Mouse (Mus musculus) urinary bladder, postnatal 4 days (tissue): ENCODE data around the gene Nectin1.

Experiments
- DNase-seq, 2 experiments: peaks; one replicate each; pipeline ENCODE4 v3.0.0; 2021 to 2022; ENCODE audit warnings: low spot score in 2 of 2

The Nectin1 gene

GRCm38 (mm10) chr9:43761181-43761820 lies 17.5 kb downstream of the Nectin1 start:
- no peak for DNase-seq

GRCm38 (mm10) chr9:43761941-43762340 lies 18.2 kb downstream of the Nectin1 start:
- DNase-seq: no peak

- DNase-seq: no peak
Observed at GRCm38 (mm10) chr9:43765419-43766179, 21.8 kb downstream of the Nectin1 start.

DNA sequence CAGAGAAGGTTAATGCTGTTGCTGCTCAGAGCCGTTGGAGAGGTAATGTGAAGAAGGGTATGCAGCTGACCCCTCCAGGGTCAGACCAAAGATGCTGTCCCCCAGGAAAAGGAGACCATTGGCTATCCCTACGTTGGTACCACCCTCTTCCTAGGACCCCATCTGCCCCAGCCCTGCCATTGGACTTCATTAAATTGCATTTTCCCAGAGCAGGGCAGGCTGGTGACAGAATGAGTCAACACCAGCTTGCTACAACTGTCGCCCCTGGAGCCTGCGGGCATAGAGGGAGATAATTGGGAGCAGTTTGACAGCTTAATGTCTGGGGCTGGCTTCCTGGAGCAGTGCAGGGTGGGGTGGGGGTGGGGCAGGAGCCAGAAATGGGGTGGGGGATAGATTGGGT lies 25.0 kb downstream of the Nectin1 start:
- no peak for DNase-seq

GRCm38 (mm10) chr9:43769228-43769627 lies 25.4 kb downstream of the Nectin1 start:
- no peak for DNase-seq

DNA sequence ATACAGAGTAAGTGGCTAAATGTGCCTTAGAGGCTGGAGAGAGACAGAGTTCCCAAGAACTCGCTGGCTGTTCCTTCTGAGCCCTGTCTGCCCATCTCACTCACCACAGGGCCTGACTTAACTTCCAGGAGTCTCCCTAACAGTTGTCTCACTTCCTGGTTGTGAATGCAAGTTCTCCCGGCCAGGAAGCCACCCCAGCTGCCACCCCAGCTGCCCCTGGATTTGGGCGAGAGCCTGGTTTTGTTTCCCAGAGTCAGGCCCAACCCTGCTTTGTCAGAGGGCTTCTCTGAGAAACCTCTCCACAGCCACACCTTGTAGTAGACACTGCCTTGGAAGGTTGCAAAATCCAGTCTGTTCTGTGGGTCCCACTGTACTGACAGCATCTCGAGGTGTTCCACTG lies 26.2 kb downstream of the Nectin1 start:
- DNase-seq: no peak

DNA sequence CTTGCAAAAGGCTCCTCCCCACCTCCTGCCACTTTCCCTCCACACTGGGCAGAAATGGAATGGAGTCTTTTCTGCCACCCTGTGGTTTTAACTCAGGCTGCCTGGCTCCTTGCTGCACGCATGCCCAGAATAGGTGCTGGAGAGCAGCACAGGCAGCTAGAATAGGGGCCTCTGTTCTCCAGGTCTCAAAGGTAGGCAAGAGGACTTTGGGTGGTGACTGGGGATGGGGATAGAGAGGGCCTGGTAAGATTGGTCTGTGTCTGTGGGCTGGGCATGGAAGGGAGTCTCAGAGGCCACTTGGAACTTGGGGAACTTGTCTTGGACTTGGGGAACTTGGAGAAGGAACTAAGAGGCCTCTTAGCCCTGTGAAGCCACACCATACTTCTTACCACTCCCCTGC lies 27.3 kb downstream of the Nectin1 start:
- DNase-seq: no peak

DNA sequence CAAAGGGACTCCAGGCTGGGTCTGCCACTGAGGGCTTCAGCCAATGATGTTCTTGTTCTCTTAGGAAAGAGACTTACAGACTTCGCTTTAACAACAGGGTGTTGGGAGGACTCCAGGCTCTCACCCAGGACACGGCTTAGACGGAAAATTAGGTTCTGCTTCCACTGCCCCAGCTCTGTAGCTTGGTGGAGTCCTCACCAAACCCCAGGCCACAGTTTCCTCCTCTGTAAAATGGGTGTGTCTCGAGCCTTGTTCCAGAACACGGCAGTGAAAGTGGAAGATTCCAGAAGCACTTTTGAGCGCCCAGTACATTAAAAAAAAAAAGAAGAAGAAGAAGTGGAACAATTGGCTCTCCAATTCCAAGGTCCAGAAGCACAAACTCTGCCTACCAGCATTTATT lies 28.7 kb downstream of the Nectin1 start:
- DNase-seq: no peak

GRCm38 (mm10) chr9:43773521-43773920 lies 29.7 kb downstream of the Nectin1 start:
- peak in 1 of 2 experiments; percentile 62 for DNase-seq

- DNase-seq: no peak
Observed at GRCm38 (mm10) chr9:43774427-43774826, 30.6 kb downstream of the Nectin1 start.

DNA sequence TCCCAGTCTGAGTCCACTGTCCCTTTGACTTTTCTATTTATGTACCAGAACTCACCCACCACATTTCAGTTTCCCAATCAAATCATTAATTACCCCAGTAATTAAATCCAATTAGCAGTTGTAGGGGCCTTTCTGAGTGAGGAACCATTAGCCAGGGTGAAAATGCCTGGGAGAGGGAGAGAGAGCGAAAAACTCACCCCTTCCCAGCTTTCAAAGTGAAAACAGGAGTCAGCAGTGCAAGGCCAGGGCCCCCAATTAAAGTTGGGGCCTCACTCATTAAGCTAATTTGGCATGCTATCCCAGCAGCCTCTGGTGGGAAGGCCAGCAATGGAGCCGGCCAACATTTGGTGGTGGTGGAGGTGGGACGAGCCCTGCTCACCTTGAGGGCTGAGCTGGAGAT lies 32.4 kb downstream of the Nectin1 start:
- no peak for DNase-seq

DNA sequence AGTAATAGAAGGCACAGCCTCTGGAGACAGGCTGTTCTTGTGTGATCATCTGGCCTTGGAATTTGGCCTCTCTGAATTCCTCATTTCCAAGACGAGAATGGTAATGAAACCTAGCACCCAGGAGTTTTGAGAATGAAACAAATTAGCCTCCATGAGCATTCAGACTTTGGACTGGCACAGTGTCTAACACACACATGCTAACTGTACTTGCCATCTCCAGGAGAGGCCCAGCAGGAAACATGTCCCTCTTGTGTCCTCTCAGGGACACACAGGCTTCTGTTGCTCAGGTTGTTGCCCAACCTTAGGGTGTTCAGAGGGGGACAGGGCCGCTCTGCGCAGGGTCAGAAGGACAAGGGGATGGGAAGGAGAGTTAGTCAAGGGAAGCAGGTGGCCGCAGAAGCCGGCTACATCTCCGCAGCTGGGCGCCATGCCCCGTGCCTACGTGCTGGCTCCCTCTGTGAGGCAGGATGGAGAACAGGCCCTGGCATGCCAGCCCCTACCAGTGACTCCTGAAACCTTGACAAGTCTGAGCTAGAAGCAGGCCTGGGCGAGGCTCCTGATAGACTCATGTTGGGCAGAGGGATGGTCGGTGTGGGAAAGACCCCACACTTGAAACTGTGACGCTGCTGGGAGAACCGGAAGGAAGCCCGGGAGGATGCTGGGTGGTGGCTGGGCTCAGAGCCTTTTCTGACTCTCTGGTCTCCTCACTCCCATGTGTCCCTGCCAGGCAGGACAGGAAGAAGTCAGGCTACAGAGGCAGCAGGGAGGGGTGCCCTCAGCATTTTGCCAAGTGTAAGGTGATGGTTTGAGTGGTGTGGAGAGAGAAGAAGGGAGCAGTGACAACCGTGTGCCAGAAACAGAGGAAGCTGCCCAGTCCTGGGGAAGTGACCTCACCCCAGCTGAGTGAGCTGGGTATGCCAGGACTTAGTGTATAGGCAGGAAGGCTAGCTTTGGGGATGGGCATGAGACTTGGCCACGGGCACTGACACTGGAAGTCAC lies 33.9 kb downstream of the Nectin1 start:
- DNase-seq: peak in 1 of 2 experiments; percentile 62

DNA sequence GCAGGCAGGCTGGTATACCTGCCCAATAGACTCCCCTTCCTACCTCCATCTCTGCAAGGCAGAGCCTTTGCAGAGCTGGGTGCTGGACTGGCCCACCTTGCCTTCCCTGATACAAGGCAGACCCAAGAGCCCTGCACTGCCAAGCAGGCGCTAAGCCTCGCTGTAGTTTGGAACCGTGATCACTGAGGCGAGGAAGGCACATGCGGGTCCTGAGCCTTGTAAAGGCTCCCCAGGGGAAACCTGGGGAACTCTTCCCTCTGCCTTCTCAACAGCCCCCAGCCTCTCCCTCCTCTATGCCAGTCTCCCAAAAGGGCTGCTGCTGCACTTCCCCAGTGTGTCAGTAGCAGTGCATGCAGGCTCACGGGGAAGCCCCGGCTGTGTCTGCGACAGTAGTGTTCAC lies 37.1 kb downstream of the Nectin1 start:
- no peak for DNase-seq

DNA sequence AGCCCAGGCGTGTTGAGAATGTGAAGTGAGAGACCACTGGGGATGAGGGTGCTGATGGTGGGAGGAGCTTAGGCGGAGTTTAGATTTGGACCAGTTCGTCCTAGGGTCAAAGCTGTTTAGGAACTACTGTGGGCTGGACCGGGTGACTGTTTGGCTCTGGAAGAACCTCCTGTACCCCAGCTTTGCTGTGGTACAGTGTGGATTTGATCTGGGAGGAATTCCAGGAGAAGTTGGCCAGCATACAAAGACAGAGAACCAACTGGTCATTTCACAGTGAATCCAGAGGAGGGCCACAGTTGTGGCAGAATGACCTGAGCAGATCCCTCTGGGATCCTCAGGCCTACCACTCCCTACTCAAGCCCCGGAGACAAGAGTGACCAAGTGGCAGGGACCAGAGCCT lies 38.6 kb downstream of the Nectin1 start:
- no peak for DNase-seq

- DNase-seq: no peak
Observed at GRCm38 (mm10) chr9:43783959-43784358, 40.2 kb downstream of the Nectin1 start.

DNA sequence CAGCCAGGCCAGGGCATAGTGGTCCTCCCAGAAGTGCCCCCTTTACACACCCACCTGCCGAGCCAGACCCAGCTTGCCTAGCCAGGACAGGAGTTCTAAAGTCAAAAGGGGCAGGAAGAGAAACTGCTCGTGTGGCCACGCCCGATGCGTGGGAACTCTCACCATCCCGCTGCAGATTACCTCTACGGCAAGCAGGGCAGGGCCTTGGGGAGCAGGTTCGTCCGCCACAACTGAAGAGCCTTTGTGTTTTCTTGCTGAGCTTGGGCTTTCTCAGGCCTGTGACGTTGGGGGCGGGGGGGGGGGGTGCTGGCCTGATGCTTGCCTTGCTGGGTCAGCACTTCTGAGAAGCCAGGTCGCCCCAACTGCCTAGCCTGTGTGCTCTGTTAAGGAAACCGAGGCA lies 41.1 kb downstream of the Nectin1 start:
- DNase-seq: no peak

- no peak for DNase-seq
Observed at GRCm38 (mm10) chr9:43787591-43787990, 43.8 kb downstream of the Nectin1 start.

DNA sequence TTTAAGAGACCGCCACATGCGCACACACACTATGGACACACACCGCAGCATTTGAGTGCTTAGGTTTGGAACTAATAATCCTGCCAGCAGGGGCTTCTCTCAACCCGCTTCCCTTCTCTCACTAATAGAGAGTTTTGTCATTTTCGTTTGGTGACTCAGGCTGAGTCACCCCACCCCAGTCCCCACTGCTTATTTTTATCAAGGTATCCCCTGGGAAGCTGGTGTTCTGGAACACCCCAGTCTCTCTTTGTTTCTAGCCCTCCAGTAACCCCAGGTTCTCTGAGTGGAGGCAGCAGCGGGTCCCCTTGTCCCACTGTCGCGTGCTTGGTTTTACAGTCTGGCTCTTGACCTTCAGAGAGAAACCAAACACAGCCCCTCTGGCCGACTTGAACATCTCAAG lies 48.9 kb downstream of the Nectin1 start:
- DNase-seq: no peak

GRCm38 (mm10) chr9:43793411-43793810 lies 49.6 kb downstream of the Nectin1 start:
- DNase-seq: no peak

GRCm38 (mm10) chr9:43796031-43796430 lies 52.2 kb downstream of the Nectin1 start:
- no peak for DNase-seq

- DNase-seq: peak in 1 of 2 experiments; percentile 59
Observed at GRCm38 (mm10) chr9:43796841-43797740, 53.3 kb downstream of the Nectin1 start.
